Mouse (Mus musculus): ENCODE data around the gene Tbl1xr1. TPM values are rescaled to one million over a fixed set of nuclear protein-coding genes. Genes with fewer than 3 reads are reported as not detected.

Tbl1xr1 gene
- total and polyA plus RNA-seq, 2 experiments from 2014 or later, result 7.5 to 44.9 TPM

- Histone ChIP-seq H3K36me3 (ENCODE audit: insufficient read depth) (no peaks in the 10 kb centered on the region), H3K27ac (ENCODE audit: low read depth, low read length) (no peak overlapping the region), H3K4me1 (ENCODE audit: insufficient read depth) (no peaks in the 10 kb centered on the region), H3K9ac (no peak overlapping the region), H3K4me3 (ENCODE audit: low read depth, low read length) (no peak overlapping the region), H3K27me3 (ENCODE audit: insufficient read depth, low read length) (no peaks in the 10 kb centered on the region), H3K9me3 (ENCODE audit: low read length) (no peaks in the 10 kb centered on the region), H3K4me2 (ENCODE audit: low read depth) (no peak overlapping the region)
- DNase-seq, result no peak
- WGBS, result 83% methylated on average over 3 of the region's 3 CpGs
- TF ChIP-seq CTCF (IDR thresholded peaks at IDR 0.05; ENCODE audit: low read depth), result no peak
- ATAC-seq, result no peak
Measured at GRCm38 (mm10) chr3:22230635-22231034, 154.2 kb downstream of the Tbl1xr1 start.

GRCm38 (mm10) chr3:22238106-22238900 lies 161.9 kb downstream of the Tbl1xr1 start:
- Histone ChIP-seq H3K27me3 (ENCODE audit: insufficient read depth, low read length) (no peaks in the 10 kb centered on the region), H3K9me3 (ENCODE audit: low read length) (peaks cover 4% of the 10 kb centered on the region; the same call in 1 of the 2 replicates), H3K27ac (ENCODE audit: low read depth, low read length) (no peak overlapping the region), H3K36me3 (ENCODE audit: insufficient read depth) (no peaks in the 10 kb centered on the region), H3K4me3 (ENCODE audit: low read depth, low read length) (no peak overlapping the region), H3K4me2 (ENCODE audit: low read depth) (no peak overlapping the region), H3K9ac (no peak overlapping the region), H3K4me1 (ENCODE audit: insufficient read depth) (no peaks in the 10 kb centered on the region)
- DNase-seq, result no peak
- ATAC-seq, result no peak
- TF ChIP-seq CTCF (IDR thresholded peaks at IDR 0.05; ENCODE audit: low read depth), result no peak
- 94% methylated on average over 16 of the region's 16 CpGs for WGBS

Data from forebrain, postnatal 0 days (tissue).